Mouse (Mus musculus): ENCODE results near the gene Hoxa3. TPM values are rescaled to one million over a fixed set of nuclear protein-coding genes. Genes with fewer than 3 reads are reported as not detected.

Gene Hoxa3
- polyA plus RNA-seq, 2 experiments, result 3.4 to 12.0 TPM

DNA sequence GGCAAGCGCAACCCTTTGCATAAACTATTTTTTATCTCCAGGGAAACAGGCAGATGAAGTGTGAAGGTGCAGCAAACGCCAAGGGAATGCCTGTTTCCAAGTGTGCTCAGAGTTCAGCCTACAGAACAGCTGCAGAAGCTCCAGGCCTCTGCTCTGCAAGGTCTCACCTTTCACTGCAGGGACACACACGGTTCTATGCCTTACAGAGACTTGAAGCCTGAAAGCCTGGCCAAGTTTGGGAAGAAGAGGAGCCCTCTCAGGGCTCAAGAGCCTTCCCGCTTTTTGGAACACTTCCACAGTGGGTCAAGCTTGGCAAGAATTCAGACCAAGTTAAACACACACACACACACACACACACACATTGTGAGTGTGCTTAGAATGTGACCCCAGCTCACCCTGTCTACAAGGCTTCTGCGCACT lies 24.0 kb downstream of the Hoxa3 start:
- Histone ChIP-seq H3K9ac (ENCODE audit: low read depth, low read length, severe bottlenecking) (no peak overlapping the region), H3K4me2 (replicated peaks; ENCODE audit: low read depth, low read length, severe bottlenecking) (no peak overlapping the region), H3K9me3 (ENCODE audit: control insufficient read depth, low read length) (no peaks in the 10 kb centered on the region), H3K27ac (replicated peaks; ENCODE audit: low read depth, low read length) (no peak overlapping the region; the same call in 1 of the 2 replicates), H3K4me3 (replicated peaks; ENCODE audit: low read length) (no peak overlapping the region), H3K36me3 (ENCODE audit: control insufficient read depth, insufficient read depth, low read length) (no peaks in the 10 kb centered on the region), H3K27me3 (ENCODE audit: control insufficient read depth, insufficient read depth, low read length) (peaks cover 53% of the 10 kb centered on the region), H3K4me1 (ENCODE audit: control insufficient read depth, insufficient read depth, low read length) (peaks cover 40% of the 10 kb centered on the region)
- no peak for TF ChIP-seq POLR2A (IDR thresholded peaks at IDR 0.05; ENCODE audit: borderline replicate concordance, extremely low read depth, insufficient read depth, insufficient read length)
- ATAC-seq (ENCODE audit: low FRiP score, low read depth) (0 out of 2 replicates have a peak, but pooled peaks have one; percentile 29), DNase-seq (ENCODE audit: low spot score) (peak; percentile 30)
- 40% methylated on average over 5 of the region's 5 CpGs for WGBS

DNA sequence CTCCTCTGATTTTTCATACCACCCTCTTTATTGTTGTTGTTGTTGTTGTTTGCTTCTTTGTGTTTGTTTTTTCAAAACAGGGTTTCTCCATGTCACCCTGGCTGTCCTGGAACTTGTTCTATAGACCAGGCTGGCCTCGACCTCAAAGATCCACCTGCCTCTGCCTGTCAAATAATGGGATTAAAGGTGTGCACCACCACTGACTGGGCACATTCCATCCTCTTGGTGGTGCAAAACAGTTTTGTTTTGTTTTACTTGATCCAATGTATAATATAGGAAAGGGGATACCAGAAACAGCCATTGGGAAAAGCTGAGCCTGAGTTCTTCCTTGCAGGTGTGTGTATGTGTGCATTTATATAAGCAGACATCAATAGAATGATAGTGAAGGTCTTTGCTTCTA lies 26.6 kb downstream of the Hoxa3 start:
- no peaks in the 10 kb centered on the region for H3K9me3 ChIP-seq (ENCODE audit: control insufficient read depth, low read length)
- peaks cover 42% of the 10 kb centered on the region for H3K27me3 ChIP-seq (ENCODE audit: control insufficient read depth, insufficient read depth, low read length)
- ATAC-seq (ENCODE audit: low FRiP score, low read depth), result no peak
- peaks cover 6% of the 10 kb centered on the region; the same call in 1 of the 2 replicates for H3K36me3 ChIP-seq (ENCODE audit: control insufficient read depth, insufficient read depth, low read length)
- H3K27ac ChIP-seq (replicated peaks; ENCODE audit: low read depth, low read length), result no peak overlapping the region
- WGBS, result 60% methylated on average over 1 of the region's 1 CpGs
- H3K4me3 ChIP-seq (replicated peaks; ENCODE audit: low read length), result no peak overlapping the region
- no peak for TF ChIP-seq POLR2A (IDR thresholded peaks at IDR 0.05; ENCODE audit: borderline replicate concordance, extremely low read depth, insufficient read depth, insufficient read length)
- no peak overlapping the region for H3K9ac ChIP-seq (ENCODE audit: low read depth, low read length, severe bottlenecking)
- H3K4me2 ChIP-seq (replicated peaks; ENCODE audit: low read depth, low read length, severe bottlenecking), result no peak overlapping the region
- peaks cover 39% of the 10 kb centered on the region for H3K4me1 ChIP-seq (ENCODE audit: control insufficient read depth, insufficient read depth, low read length)
- no peak for DNase-seq (ENCODE audit: low spot score)

DNA sequence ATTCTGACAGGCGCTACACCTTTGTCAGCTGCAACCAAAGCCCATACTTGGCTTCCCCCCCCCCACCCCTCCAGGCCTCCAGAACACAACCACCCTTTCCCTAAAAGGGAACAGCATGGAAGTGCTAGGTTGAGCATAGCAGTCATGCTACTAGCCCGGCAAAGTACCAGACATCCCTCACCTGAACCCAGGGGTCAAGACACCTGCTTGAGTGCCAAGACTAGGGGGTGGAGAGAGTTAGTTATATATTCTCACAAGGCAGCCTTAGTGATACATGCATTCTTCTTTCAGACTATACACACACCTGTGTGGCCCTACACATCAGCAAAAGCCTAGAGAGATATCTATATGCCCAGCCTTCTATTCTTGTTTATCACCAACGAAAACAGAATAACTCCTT lies 27.3 kb downstream of the Hoxa3 start:
- Histone ChIP-seq H3K4me2 (replicated peaks; ENCODE audit: low read depth, low read length, severe bottlenecking) (no peak overlapping the region), H3K36me3 (ENCODE audit: control insufficient read depth, insufficient read depth, low read length) (peaks cover 12% of the 10 kb centered on the region), H3K9me3 (ENCODE audit: control insufficient read depth, low read length) (no peaks in the 10 kb centered on the region), H3K9ac (ENCODE audit: low read depth, low read length, severe bottlenecking) (no peak overlapping the region), H3K4me1 (ENCODE audit: control insufficient read depth, insufficient read depth, low read length) (peaks cover 33% of the 10 kb centered on the region), H3K4me3 (replicated peaks; ENCODE audit: low read length) (no peak overlapping the region), H3K27me3 (ENCODE audit: control insufficient read depth, insufficient read depth, low read length) (peaks cover 49% of the 10 kb centered on the region), H3K27ac (replicated peaks; ENCODE audit: low read depth, low read length) (no peak overlapping the region)
- DNase-seq (ENCODE audit: low spot score) (no peak), ATAC-seq (ENCODE audit: low FRiP score, low read depth) (no peak)
- no peak for TF ChIP-seq POLR2A (IDR thresholded peaks at IDR 0.05; ENCODE audit: borderline replicate concordance, extremely low read depth, insufficient read depth, insufficient read length)
- 45% methylated on average over 3 of the region's 3 CpGs for WGBS

DNA sequence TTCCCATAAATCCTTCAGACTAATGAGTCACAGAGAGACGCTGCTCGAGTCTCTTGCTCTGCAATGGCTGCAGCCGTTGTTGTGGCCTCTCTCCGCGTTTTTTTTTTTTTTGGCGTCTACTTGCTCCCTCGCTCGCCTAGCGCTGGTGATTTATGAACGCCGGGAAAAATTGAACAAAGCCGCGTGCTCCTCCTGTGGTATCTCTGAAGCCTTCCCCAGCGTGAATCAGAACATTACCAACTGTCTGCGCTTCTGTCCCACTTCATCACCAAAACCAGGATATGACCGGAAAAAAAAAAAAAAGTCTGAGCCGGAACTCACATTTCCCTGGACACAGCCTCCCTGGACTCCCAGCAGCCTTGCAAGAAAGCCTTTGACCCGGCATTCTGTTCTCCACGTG lies 27.9 kb downstream of the Hoxa3 start:
- H3K4me1 ChIP-seq (ENCODE audit: control insufficient read depth, insufficient read depth, low read length), result peaks cover 28% of the 10 kb centered on the region
- 8% methylated on average over 19 of the region's 19 CpGs for WGBS
- TF ChIP-seq POLR2A (IDR thresholded peaks at IDR 0.05; ENCODE audit: borderline replicate concordance, extremely low read depth, insufficient read depth, insufficient read length), result no peak
- H3K27me3 ChIP-seq (ENCODE audit: control insufficient read depth, insufficient read depth, low read length), result peaks cover 54% of the 10 kb centered on the region
- DNase-seq (ENCODE audit: low spot score), result peak; percentile 2
- no peak for ATAC-seq (ENCODE audit: low FRiP score, low read depth)
- H3K9ac ChIP-seq (ENCODE audit: low read depth, low read length, severe bottlenecking), result no peak overlapping the region
- H3K36me3 ChIP-seq (ENCODE audit: control insufficient read depth, insufficient read depth, low read length), result peaks cover 17% of the 10 kb centered on the region
- no peak overlapping the region for H3K4me3 ChIP-seq (replicated peaks; ENCODE audit: low read length)
- no peak overlapping the region for H3K27ac ChIP-seq (replicated peaks; ENCODE audit: low read depth, low read length)
- no peak overlapping the region for H3K4me2 ChIP-seq (replicated peaks; ENCODE audit: low read depth, low read length, severe bottlenecking)
- no peaks in the 10 kb centered on the region for H3K9me3 ChIP-seq (ENCODE audit: control insufficient read depth, low read length)

DNA sequence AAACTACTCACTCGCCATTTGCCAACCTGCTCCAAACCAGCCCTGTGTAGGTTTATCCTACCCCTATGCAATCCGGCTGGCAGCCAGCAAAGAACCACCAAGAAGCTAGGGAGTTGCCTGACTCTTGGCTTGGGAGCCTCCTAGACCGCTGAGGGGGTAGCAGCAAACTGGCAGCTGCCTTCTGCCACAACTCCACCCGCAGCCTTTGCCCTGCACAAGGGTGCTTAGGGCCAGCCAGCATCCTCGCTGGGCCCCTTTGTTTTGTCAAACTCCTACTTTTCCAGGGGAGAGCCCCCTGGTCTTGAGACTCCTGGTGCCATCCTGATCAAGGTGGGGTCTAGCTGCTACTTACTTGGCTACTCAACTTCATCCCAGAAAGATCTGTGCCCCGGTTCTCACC lies 28.5 kb downstream of the Hoxa3 start:
- 44% methylated on average over 6 of the region's 6 CpGs for WGBS
- no peak overlapping the region for H3K9ac ChIP-seq (ENCODE audit: low read depth, low read length, severe bottlenecking)
- no peaks in the 10 kb centered on the region for H3K9me3 ChIP-seq (ENCODE audit: control insufficient read depth, low read length)
- DNase-seq (ENCODE audit: low spot score), result no peak
- TF ChIP-seq POLR2A (IDR thresholded peaks at IDR 0.05; ENCODE audit: borderline replicate concordance, extremely low read depth, insufficient read depth, insufficient read length), result no peak
- no peak overlapping the region for H3K4me2 ChIP-seq (replicated peaks; ENCODE audit: low read depth, low read length, severe bottlenecking)
- ATAC-seq (ENCODE audit: low FRiP score, low read depth), result no peak
- peaks cover 54% of the 10 kb centered on the region for H3K27me3 ChIP-seq (ENCODE audit: control insufficient read depth, insufficient read depth, low read length)
- peaks cover 31% of the 10 kb centered on the region for H3K4me1 ChIP-seq (ENCODE audit: control insufficient read depth, insufficient read depth, low read length)
- peaks cover 17% of the 10 kb centered on the region for H3K36me3 ChIP-seq (ENCODE audit: control insufficient read depth, insufficient read depth, low read length)
- H3K4me3 ChIP-seq (replicated peaks; ENCODE audit: low read length), result no peak overlapping the region
- no peak overlapping the region for H3K27ac ChIP-seq (replicated peaks; ENCODE audit: low read depth, low read length)
